Mouse (Mus musculus) forebrain, embryonic 14.5 days (tissue): Measurements from ENCODE around the gene Zfp654. TPM values are rescaled to one million over a fixed set of nuclear protein-coding genes. Genes with fewer than 3 reads are reported as not detected.
"Not testable (repeated sequence)": the region's sequence is repeated elsewhere in the genome, so short reads cannot be mapped to it uniquely, and the experiment has no call there.

Experiments
- ATAC-seq: fragments of 200-750 bp; cut with Nextera tagmentation; 2 replicates; pipeline ENCODE4 v1.8.0; 2017; ENCODE audit warnings: mild to moderate bottlenecking, moderate library complexity
- DNase-seq: peaks from one replicate; pipeline ENCODE4 v3.0.0-alpha.2; 2015; ENCODE audit warnings: low spot score
- H3K27ac ChIP-seq: fragments of 300-500 bp; sonication (generic); 2 replicates; pipeline ENCODE4 v1.5.1; 2014; ENCODE audit warnings: low read depth, mild to moderate bottlenecking, control low read depth, low read length, moderate library complexity
- H3K27me3 ChIP-seq: fragments of 300-500 bp; sonication (generic); replicated peaks from 2 replicates; pipeline ENCODE4 v1.6.1; 2014; ENCODE audit warnings: low read length, control low read depth, mixed read lengths; ENCODE audit not compliant: control insufficient read depth, insufficient read depth
- H3K36me3 ChIP-seq: fragments of 300-500 bp; sonication (generic); 2 replicates; pipeline ENCODE4 v1.6.1; 2014; ENCODE audit warnings: low read length, control low read depth; ENCODE audit not compliant: control insufficient read depth, insufficient read depth
- H3K4me1 ChIP-seq: fragments of 300-500 bp; sonication (generic); 2 replicates; pipeline ENCODE4 v1.6.1; 2014; ENCODE audit warnings: antibody characterized with exemption, low read length, control low read depth; ENCODE audit not compliant: control insufficient read depth, insufficient read depth
- H3K4me2 ChIP-seq: fragments of 300-500 bp; sonication (generic); 2 replicates; pipeline ENCODE4 v1.6.1; 2014; ENCODE audit warnings: mild to moderate bottlenecking, control low read depth, low read length
- H3K4me3 ChIP-seq: fragments of 300-500 bp; sonication (generic); 2 replicates; pipeline ENCODE4 v1.5.1; 2014; ENCODE audit warnings: low read depth, low read length, control low read depth
- H3K9ac ChIP-seq: fragments of 300-500 bp; sonication (generic); 2 replicates; pipeline ENCODE4 v1.6.1; 2014; ENCODE audit warnings: mild to moderate bottlenecking, low read length, control low read depth, moderate library complexity
- H3K9me3 ChIP-seq: fragments of 300-500 bp; sonication (generic); replicated peaks from 2 replicates; pipeline ENCODE4 v1.6.1; 2016; ENCODE audit warnings: low read length, control low read depth, mixed read lengths; ENCODE audit not compliant: control insufficient read depth
- WGBS: fragments of 180-500 bp; shearing (Covaris S2); extraction: QIAGEN DNeasy Blood & Tissue Kit; methylation state at CpG from one replicate; pipeline ENCODE4 v1.1.7; 2014; 5-methylcytosine and 5-hydroxymethylcytosine counted together
- polyA plus RNA-seq: library from polyadenylated mRNA; unstranded; fragments of >200 nt; fragmentation: Nextera tagmentation; extraction: Ambion mirVana; gene quantifications from 2 replicates; pipeline ENCODE4 v1.2.1, GENCODE M21; 2014

The Zfp654 gene
- polyA plus RNA-seq, 1 experiment from 2014 or later: 6.5 TPM

- ATAC-seq (no peak), DNase-seq (no peak)
- Histone ChIP-seq H3K9me3 (no peaks in the 10 kb centered on the region), H3K36me3 (no peaks in the 10 kb centered on the region), H3K27me3 (no peaks in the 10 kb centered on the region), H3K4me3 (no peak overlapping the region), H3K27ac (no peak overlapping the region), H3K4me1 (no peaks in the 10 kb centered on the region), H3K9ac (no peak overlapping the region), H3K4me2 (no peak overlapping the region)
- WGBS: 84% methylated on average over 2 of the region's 2 CpGs
Measured at GRCm38 (mm10) chr16:64869621-64870020, 18.2 kb upstream of the Zfp654 start.

DNA sequence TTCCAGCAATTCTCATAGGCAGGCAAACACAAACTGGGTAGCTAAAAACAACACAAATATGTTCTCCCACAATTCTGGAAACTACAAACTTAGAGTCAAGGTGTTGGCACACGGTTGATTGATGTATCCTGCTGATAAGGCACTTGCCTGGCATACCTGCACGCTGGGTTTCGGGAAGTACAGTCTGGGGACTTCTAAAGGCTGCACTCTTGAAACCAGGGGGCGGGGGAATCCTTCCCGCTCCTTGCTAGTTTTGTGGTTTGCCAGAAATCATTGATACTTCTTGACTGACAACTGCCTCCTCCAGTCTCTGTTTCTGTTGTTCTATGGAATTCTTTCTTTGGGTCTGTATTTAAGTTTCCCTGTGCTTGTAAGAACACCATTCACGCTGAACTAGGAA is 17.2 kb upstream of the Zfp654 start:
- no peak overlapping the region for H3K4me2 ChIP-seq
- H3K27me3 ChIP-seq: no peaks in the 10 kb centered on the region
- WGBS: 66% methylated on average over 6 of the region's 6 CpGs
- H3K9ac ChIP-seq: no peak overlapping the region
- no peaks in the 10 kb centered on the region for H3K4me1 ChIP-seq
- ATAC-seq: no peak
- H3K27ac ChIP-seq: no peak overlapping the region
- no peaks in the 10 kb centered on the region for H3K9me3 ChIP-seq
- no peak overlapping the region for H3K4me3 ChIP-seq
- no peaks in the 10 kb centered on the region for H3K36me3 ChIP-seq
- no peak for DNase-seq

- 82% methylated on average over 8 of the region's 8 CpGs for WGBS
- not testable (repeated sequence) for DNase-seq, H3K4me3 ChIP-seq, H3K36me3 ChIP-seq, H3K27me3 ChIP-seq, H3K4me2 ChIP-seq, ATAC-seq, H3K9ac ChIP-seq, H3K9me3 ChIP-seq, H3K4me1 ChIP-seq, H3K27ac ChIP-seq
Measured at GRCm38 (mm10) chr16:64865841-64866240, 14.4 kb upstream of the Zfp654 start.

GRCm38 (mm10) chr16:64856946-64857345 is 5.5 kb upstream of the Zfp654 start:
- H3K27me3 ChIP-seq: no peaks in the 10 kb centered on the region
- no peak overlapping the region for H3K27ac ChIP-seq
- H3K9me3 ChIP-seq: no peaks in the 10 kb centered on the region

GRCm38 (mm10) chr16:64852891-64853290 is 1.4 kb upstream of the Zfp654 start:
- Histone ChIP-seq H3K27ac (no peak overlapping the region), H3K36me3 (peaks cover 22% of the 10 kb centered on the region), H3K4me3 (peak overlapping the region; percentile 94), H3K27me3 (no peaks in the 10 kb centered on the region), H3K4me1 (peaks cover 17% of the 10 kb centered on the region), H3K9ac (peak overlapping the region; percentile 93), H3K9me3 (no peaks in the 10 kb centered on the region), H3K4me2 (peak overlapping the region; percentile 65)
- 7% methylated on average over 14 of the region's 14 CpGs for WGBS
- DNase-seq (no peak), ATAC-seq (no peak)

More at GRCm38 (mm10) chr16:64856946-64857345, 5.5 kb upstream of the Zfp654 start:
- H3K4me3 ChIP-seq: no peak overlapping the region
- ATAC-seq: no peak
- no peak overlapping the region for H3K4me2 ChIP-seq
- H3K36me3 ChIP-seq: peaks cover 27% of the 10 kb centered on the region
- H3K9ac ChIP-seq: no peak overlapping the region
- no peak for DNase-seq
- H3K4me1 ChIP-seq: peaks cover 14% of the 10 kb centered on the region
- 89% methylated on average over 3 of the region's 3 CpGs for WGBS

GRCm38 (mm10) chr16:64852441-64852871 is 1.0 kb upstream of the Zfp654 start:
- peaks cover 17% of the 10 kb centered on the region for H3K4me1 ChIP-seq
- WGBS: 0% methylated on average over 24 of the region's 53 CpGs
- H3K4me3 ChIP-seq: peak overlapping the region; percentile 94
- peak overlapping the region; percentile 65 for H3K4me2 ChIP-seq
- peak overlapping the region; percentile 93 for H3K9ac ChIP-seq
- peak overlapping the region; percentile 97 for H3K27ac ChIP-seq
- H3K36me3 ChIP-seq: peaks cover 20% of the 10 kb centered on the region
- DNase-seq: peak; percentile 40
- no peaks in the 10 kb centered on the region for H3K27me3 ChIP-seq
- ATAC-seq: peak; percentile 5
- no peaks in the 10 kb centered on the region for H3K9me3 ChIP-seq

DNA sequence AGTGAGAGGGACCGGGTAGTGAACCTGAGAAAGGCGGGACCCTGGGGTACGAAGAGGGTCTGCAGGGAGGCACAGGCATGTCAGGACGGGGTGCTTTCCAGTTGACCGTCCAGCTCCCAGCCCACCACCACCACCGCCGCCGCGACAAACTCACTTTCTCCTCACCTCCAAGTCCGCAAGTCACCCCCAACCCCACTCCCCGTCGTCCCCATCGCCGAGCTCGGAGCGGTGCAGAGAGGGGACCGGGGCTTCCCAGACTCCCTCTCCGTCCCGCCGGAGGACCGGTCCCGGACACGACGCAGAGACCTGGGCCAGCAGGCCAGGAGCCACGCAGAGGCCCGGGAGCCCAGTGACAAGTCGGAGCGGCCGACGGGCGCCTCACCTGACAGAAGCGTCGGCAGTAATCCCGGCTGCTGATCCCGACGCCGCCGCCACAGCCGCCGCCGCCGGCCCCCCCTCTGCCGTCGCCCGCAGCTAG is 328 bp downstream of the Zfp654 start:
- Histone ChIP-seq H3K9ac (peak overlapping the region; percentile 89), H3K9me3 (no peaks in the 10 kb centered on the region), H3K36me3 (peaks cover 13% of the 10 kb centered on the region), H3K27ac (peak overlapping the region; percentile 96), H3K27me3 (no peaks in the 10 kb centered on the region), H3K4me2 (peak overlapping the region; percentile 95), H3K4me3 (peak overlapping the region; percentile 94), H3K4me1 (peaks cover 17% of the 10 kb centered on the region)
- no peak for DNase-seq
- no peak; the same call in 1 of the 2 replicates for ATAC-seq
- WGBS: under 1% methylated on average over 34 of the region's 45 CpGs

GRCm38 (mm10) chr16:64850287-64851084 is 966 bp downstream of the Zfp654 start:
- no peak for ATAC-seq
- peaks cover 7% of the 10 kb centered on the region for H3K36me3 ChIP-seq
- H3K27ac ChIP-seq: peak overlapping the region; percentile 96
- H3K9ac ChIP-seq: peak overlapping the region; percentile 89
- peak; percentile 36 for DNase-seq
- peak overlapping the region; percentile 95 for H3K4me2 ChIP-seq
- 5% methylated on average over 16 of the region's 16 CpGs for WGBS
- peaks cover 17% of the 10 kb centered on the region for H3K4me1 ChIP-seq
- H3K9me3 ChIP-seq: no peaks in the 10 kb centered on the region
- no peaks in the 10 kb centered on the region for H3K27me3 ChIP-seq
- peak overlapping the region; percentile 94 for H3K4me3 ChIP-seq

DNA sequence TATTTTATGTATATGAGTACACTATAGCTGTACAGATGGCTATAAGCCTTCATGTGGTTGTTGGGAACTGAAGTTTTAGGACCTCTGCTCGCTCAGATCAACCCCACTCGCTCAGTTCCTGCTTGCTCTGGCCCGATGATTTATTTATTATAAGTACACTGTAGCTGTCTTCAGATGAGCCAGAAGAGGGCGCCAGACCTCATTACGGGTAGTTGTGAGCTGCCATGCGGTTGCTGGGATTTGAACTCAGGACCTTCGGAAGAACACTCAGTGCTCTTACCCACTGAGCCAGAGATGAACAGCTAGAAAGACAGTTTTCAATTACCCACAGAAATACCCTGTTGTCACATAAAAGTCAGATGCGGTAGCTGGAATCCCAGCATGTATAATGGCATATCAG is 5.5 kb downstream of the Zfp654 start:
- no peaks in the 10 kb centered on the region for H3K27me3 ChIP-seq
- no peak overlapping the region for H3K9ac ChIP-seq
- DNase-seq (no peak), ATAC-seq (no peak)
- H3K4me3 ChIP-seq: no peak overlapping the region
- 88% methylated on average over 8 of the region's 8 CpGs for WGBS
- peaks cover 3% of the 10 kb centered on the region; the same call in 1 of the 2 replicates for H3K4me1 ChIP-seq
- no peak overlapping the region for H3K4me2 ChIP-seq
- no peaks in the 10 kb centered on the region for H3K9me3 ChIP-seq
- H3K36me3 ChIP-seq: no peaks in the 10 kb centered on the region
- H3K27ac ChIP-seq: no peak overlapping the region
